Mouse (Mus musculus) MEL (cell line): ENCODE measurements around the gene 5830473C10Rik. TPM values are rescaled to one million over a fixed set of nuclear protein-coding genes. Genes with fewer than 3 reads are reported as not detected.

Source experiments
- DNase-seq: peaks from one replicate; pipeline ENCODE4 v3.0.0; 2011; ENCODE audit warnings: low read depth, low spot score
- H3K27ac ChIP-seq: 2 replicates; pipeline ENCODE4 v1.5.1; 2012; ENCODE audit warnings: low read depth, mild to moderate bottlenecking, control low read depth, low read length, moderate library complexity; ENCODE audit not compliant: control insufficient read depth
- H3K27me3 ChIP-seq, 2 experiments: fragments of 150-350 bp in 1 of 2; sonication (generic) in 1 of 2; 2 replicates each; pipeline ENCODE4 v1.6.1; 2012; ENCODE audit warnings: low read length in 2 of 2, mild to moderate bottlenecking in 2 of 2, improper control_type of control experiment in 1 of 2, moderate library complexity in 1 of 2; ENCODE audit not compliant: insufficient read depth in 2 of 2, control insufficient read depth in 1 of 2
- H3K36me3 ChIP-seq, 2 experiments: 2 replicates each; pipeline ENCODE4 v1.6.1; 2012 to 2014; ENCODE audit warnings: low read length in 2 of 2, improper control_type of control experiment in 1 of 2, inconsistent platforms in 1 of 2, mild to moderate bottlenecking in 1 of 2; ENCODE audit not compliant: insufficient read depth in 2 of 2, control insufficient read depth in 1 of 2
- H3K4me1 ChIP-seq, 2 experiments: fragments of 150-350 bp in 1 of 2; sonication (generic) in 1 of 2; 2 replicates each; pipeline ENCODE4 v1.6.1; 2012; ENCODE audit warnings: low read length in 2 of 2, improper control_type of control experiment in 1 of 2, mild to moderate bottlenecking in 1 of 2; ENCODE audit not compliant: insufficient read depth in 2 of 2, control insufficient read depth in 1 of 2
- H3K4me3 ChIP-seq, 2 experiments: fragments of 150-350 bp in 1 of 2; sonication (generic) in 1 of 2; 2 replicates each; pipeline ENCODE4 v1.5.1; 2012; ENCODE audit warnings: low read depth in 2 of 2, low read length in 2 of 2, mild to moderate bottlenecking in 2 of 2, moderate library complexity in 2 of 2, control low read depth in 1 of 2, improper control_type of control experiment in 1 of 2; ENCODE audit not compliant: control insufficient read depth in 1 of 2, insufficient read depth in 1 of 2
- H3K79me2 ChIP-seq: 2 replicates; pipeline ENCODE4 v1.6.1; 2012; ENCODE audit warnings: mild to moderate bottlenecking, low read length, moderate library complexity; ENCODE audit not compliant: control insufficient read depth, poor library complexity, insufficient read depth
- H3K9ac ChIP-seq: 2 replicates; pipeline ENCODE4 v1.6.1; 2012; ENCODE audit warnings: low read depth, mild to moderate bottlenecking, control low read depth, low read length, moderate library complexity; ENCODE audit not compliant: control insufficient read depth, poor library complexity, severe bottlenecking
- H3K9me3 ChIP-seq: fragments of 150-350 bp; sonication (generic); replicated peaks from 2 replicates; pipeline ENCODE4 v1.6.1; 2012; ENCODE audit warnings: mild to moderate bottlenecking, low read length, improper control_type of control experiment, moderate library complexity; ENCODE audit not compliant: insufficient read depth
- BHLHE40 ChIP-seq: IDR thresholded peaks from 2 replicates; pipeline ENCODE4 v1.6.1; 2012; ENCODE audit warnings: low read depth, mild to moderate bottlenecking, inconsistent platforms, low read length, improper control_type of control experiment, borderline replicate concordance
- CHD1 ChIP-seq: IDR thresholded peaks from 2 replicates; pipeline ENCODE4 v1.6.1; 2012; ENCODE audit warnings: low read depth, mild to moderate bottlenecking, inconsistent platforms, low read length, improper control_type of control experiment
- CHD2 ChIP-seq: IDR thresholded peaks from 2 replicates; pipeline ENCODE4 v1.6.1; 2011; ENCODE audit warnings: low read length, improper control_type of control experiment
- CTCF ChIP-seq, 3 experiments: IDR thresholded peaks in 2 of 3; conservative IDR thresholded peaks in 1 of 3; 2 replicates each; pipeline ENCODE4 v1.5.1; 2011 to 2012; ENCODE audit warnings: low read length in 3 of 3, low read depth in 2 of 3, mild to moderate bottlenecking in 2 of 3, improper control_type of control experiment in 1 of 3, inconsistent platforms in 1 of 3, mixed read lengths in 1 of 3, moderate library complexity in 1 of 3; ENCODE audit not compliant: control insufficient read depth in 1 of 3, insufficient read depth in 1 of 3, poor library complexity in 1 of 3, severe bottlenecking in 1 of 3
- E2F4 ChIP-seq: IDR thresholded peaks from 2 replicates; pipeline ENCODE4 v1.6.1; 2011; ENCODE audit warnings: low read depth, low read length, improper control_type of control experiment, borderline replicate concordance
- ELF1 ChIP-seq: IDR thresholded peaks from 2 replicates; pipeline ENCODE4 v1.6.1; 2014; ENCODE audit warnings: low read depth, mild to moderate bottlenecking, inconsistent platforms, low read length, improper control_type of control experiment, moderate library complexity
- EP300 ChIP-seq, 2 experiments: IDR thresholded peaks; 2 replicates each; pipeline ENCODE4 v1.6.1; 2011; ENCODE audit warnings: improper control_type of control experiment in 2 of 2, low read length in 2 of 2, low read depth in 1 of 2, mild to moderate bottlenecking in 1 of 2
- ETS1 ChIP-seq: IDR thresholded peaks from 2 replicates; pipeline ENCODE4 v1.6.1; 2012; ENCODE audit warnings: low read depth, mild to moderate bottlenecking, inconsistent platforms, low read length, improper control_type of control experiment, moderate library complexity
- HCFC1 ChIP-seq: IDR thresholded peaks from 2 replicates; pipeline ENCODE4 v1.6.1; 2012; ENCODE audit warnings: low read depth, mild to moderate bottlenecking, inconsistent platforms, low read length, improper control_type of control experiment, moderate library complexity
- JUND ChIP-seq: IDR thresholded peaks from 2 replicates; pipeline ENCODE4 v1.6.1; 2011; ENCODE audit warnings: low read depth, mild to moderate bottlenecking, improper control_type of control experiment, low read length
- KAT2A ChIP-seq: conservative IDR thresholded peaks from 2 replicates; pipeline ENCODE4 v1.6.1; 2012; ENCODE audit warnings: low read depth, low read length, improper control_type of control experiment, inconsistent platforms
- MAFK ChIP-seq: IDR thresholded peaks from 2 replicates; pipeline ENCODE4 v1.6.1; 2011; ENCODE audit warnings: low read depth, mild to moderate bottlenecking, low read length, improper control_type of control experiment, borderline replicate concordance
- MAX ChIP-seq: IDR thresholded peaks from 2 replicates; pipeline ENCODE4 v1.6.1; 2011; ENCODE audit warnings: low read length, improper control_type of control experiment
- MAZ ChIP-seq: IDR thresholded peaks from 2 replicates; pipeline ENCODE4 v1.6.1; 2012; ENCODE audit warnings: low read depth, mild to moderate bottlenecking, inconsistent platforms, low read length, improper control_type of control experiment
- MEF2A ChIP-seq: IDR thresholded peaks from 2 replicates; pipeline ENCODE4 v1.6.1; 2014; ENCODE audit warnings: low read depth, mild to moderate bottlenecking, inconsistent platforms, low read length, improper control_type of control experiment; ENCODE audit not compliant: poor library complexity, insufficient replicate concordance, severe bottlenecking; ENCODE audit errors: extremely low read depth
- MYC ChIP-seq: IDR thresholded peaks from 2 replicates; pipeline ENCODE4 v1.6.1; 2011; ENCODE audit warnings: low read depth, mild to moderate bottlenecking, low read length, improper control_type of control experiment, moderate library complexity
- NELFE ChIP-seq: IDR thresholded peaks from 2 replicates; pipeline ENCODE4 v1.6.1; 2011; ENCODE audit warnings: low read depth, low read length, improper control_type of control experiment
- POLR2A ChIP-seq, 2 experiments: IDR thresholded peaks; 2 replicates each; pipeline ENCODE4 v1.6.1; 2011 to 2012; ENCODE audit warnings: low read length in 2 of 2, mild to moderate bottlenecking in 2 of 2, control low read depth in 1 of 2, improper control_type of control experiment in 1 of 2, low read depth in 1 of 2, moderate library complexity in 1 of 2; ENCODE audit not compliant: control insufficient read depth in 1 of 2, insufficient read depth in 1 of 2, poor library complexity in 1 of 2
- POLR2AphosphoS2 ChIP-seq: IDR thresholded peaks from 2 replicates; pipeline ENCODE4 v1.6.1; 2011; ENCODE audit warnings: low read length, improper control_type of control experiment
- RAD21 ChIP-seq: IDR thresholded peaks from 2 replicates; pipeline ENCODE4 v1.6.1; 2011; ENCODE audit warnings: mild to moderate bottlenecking, low read depth, low read length, improper control_type of control experiment
- RCOR1 ChIP-seq: IDR thresholded peaks from 2 replicates; pipeline ENCODE4 v1.6.1; 2012; ENCODE audit warnings: low read depth, mild to moderate bottlenecking, inconsistent platforms, low read length, improper control_type of control experiment
- SIN3A ChIP-seq: IDR thresholded peaks from 2 replicates; pipeline ENCODE4 v1.6.1; 2012; ENCODE audit warnings: low read length, improper control_type of control experiment, inconsistent platforms
- TCF12 ChIP-seq: IDR thresholded peaks from 2 replicates; pipeline ENCODE4 v1.6.1; 2014; ENCODE audit warnings: low read depth, mild to moderate bottlenecking, inconsistent platforms, low read length, improper control_type of control experiment, moderate library complexity
- UBTF ChIP-seq: IDR thresholded peaks from 2 replicates; pipeline ENCODE4 v1.6.1; 2012; ENCODE audit warnings: low read depth, mild to moderate bottlenecking, inconsistent platforms, low read length, improper control_type of control experiment, moderate library complexity, borderline replicate concordance; ENCODE audit not compliant: insufficient read depth
- USF1 ChIP-seq: IDR thresholded peaks from 2 replicates; pipeline ENCODE4 v1.6.1; 2014; ENCODE audit warnings: low read depth, mild to moderate bottlenecking, inconsistent platforms, low read length, improper control_type of control experiment, moderate library complexity
- ZKSCAN1 ChIP-seq: IDR thresholded peaks from 2 replicates; pipeline ENCODE4 v1.6.1; 2012; ENCODE audit warnings: low read depth, mild to moderate bottlenecking, inconsistent platforms, low read length, improper control_type of control experiment, moderate library complexity
- ZMIZ1 ChIP-seq: IDR thresholded peaks from 2 replicates; pipeline ENCODE4 v1.6.1; 2012; ENCODE audit warnings: low read depth, mild to moderate bottlenecking, inconsistent platforms, low read length, improper control_type of control experiment, moderate library complexity
- ZNF384 ChIP-seq: IDR thresholded peaks from 2 replicates; pipeline ENCODE4 v1.6.1; 2012; ENCODE audit warnings: low read depth, mild to moderate bottlenecking, inconsistent platforms, low read length, improper control_type of control experiment
- polyA plus RNA-seq, 2 experiments: library from polyadenylated mRNA; stranded (reverse) in 1 of 2; unstranded in 1 of 2; fragments of >175 nt in 1 of 2; fragments of >200 nt in 1 of 2; gene quantifications; 2 replicates each; pipeline versions ENCODE4 v1.2.1 to v1.2.4; 2012; ENCODE audit warnings: low replicate concordance in 2 of 2, low read depth in 1 of 2; ENCODE audit not compliant: insufficient read length in 2 of 2, insufficient read depth in 1 of 2, missing spikeins in 1 of 2
- total RNA-seq: library from RNA; depleted of rRNA; stranded (reverse); fragments of 300-350 nt; gene quantifications from 2 replicates; pipeline ENCODE4 v1.2.3, GENCODE M21; 2012

The 5830473C10Rik gene
- total and polyA plus RNA-seq, 3 experiments: 5.9 to 9.3 TPM; not detected in 1

GRCm38 (mm10) chr5:90588104-90588503, 27.2 kb downstream of the 5830473C10Rik start:
- no peaks in the 10 kb centered on the region for H3K9me3 ChIP-seq

GRCm38 (mm10) chr5:90588708-90589595, 28.0 kb downstream of the 5830473C10Rik start:
- peaks cover 6% of the 10 kb centered on the region; the same call in 1 of the 2 replicates for H3K79me2 ChIP-seq
- no peak for TF ChIP-seq MAFK
- peak; percentile 49 to 73 (median 64) for TF ChIP-seq CTCF (IDR thresholded peaks at IDR 0.05 in 2 of 3, conservative IDR thresholded peaks at IDR 0.05 in 1 of 3; ENCODE audit: control insufficient read depth in 1 of 3, insufficient read depth in 1 of 3, low read depth in 2 of 3, low read length in 3 of 3, poor library complexity in 1 of 3, severe bottlenecking in 1 of 3)
- no peak for TF ChIP-seq EP300 (IDR thresholded peaks at IDR 0.05; ENCODE audit: low read depth in 1 of 2, low read length in 2 of 2)
- no peak for TF ChIP-seq MAZ
- no peak for TF ChIP-seq ZMIZ1
- TF ChIP-seq POLR2A (IDR thresholded peaks at IDR 0.05; ENCODE audit: control insufficient read depth in 1 of 2, insufficient read depth in 1 of 2, low read depth in 1 of 2, low read length in 2 of 2, poor library complexity in 1 of 2): no peak; a peak in 1 of 4 replicates
- TF ChIP-seq BHLHE40: no peak
- no peak; the same call in 1 of the 2 replicates for TF ChIP-seq SIN3A
- no peak for TF ChIP-seq MEF2A
- TF ChIP-seq E2F4: no peak
- no peak for TF ChIP-seq TCF12
- no peak for TF ChIP-seq NELFE
- TF ChIP-seq RCOR1: no peak
- TF ChIP-seq JUND: no peak
- TF ChIP-seq UBTF: no peak
- no peak for TF ChIP-seq ELF1
- peak; percentile 47 for TF ChIP-seq RAD21
- TF ChIP-seq ZKSCAN1: no peak
- no peak for TF ChIP-seq POLR2AphosphoS2
- no peak for TF ChIP-seq MAX
- no peak for TF ChIP-seq ZNF384
- no peak for TF ChIP-seq CHD1
- no peak for TF ChIP-seq MYC
- no peak for TF ChIP-seq KAT2A
- TF ChIP-seq CHD2: no peak
- no peak for TF ChIP-seq ETS1

More at GRCm38 (mm10) chr5:90588104-90588503, 27.2 kb downstream of the 5830473C10Rik start:
- peak overlapping the region; percentile 64 for H3K9ac ChIP-seq
- TF ChIP-seq USF1: no peak
- TF ChIP-seq SIN3A: peak; percentile 54; the same call in 1 of the 2 replicates
- 0 out of 2 replicates have a peak, but pooled peaks have one; percentile 47 for TF ChIP-seq HCFC1
- TF ChIP-seq E2F4: no peak
- TF ChIP-seq MAX: no peak
- TF ChIP-seq JUND: no peak
- TF ChIP-seq ELF1: peak; percentile 61
- 0 out of 4 replicates have a peak, but pooled peaks of 1 of the 2 experiments have one; percentile 38 for TF ChIP-seq POLR2A (IDR thresholded peaks at IDR 0.05; ENCODE audit: control insufficient read depth in 1 of 2, insufficient read depth in 1 of 2, low read depth in 1 of 2, low read length in 2 of 2, poor library complexity in 1 of 2)
- H3K4me3 ChIP-seq: peak overlapping the region; percentile 61 to 81
- peak overlapping the region; percentile 50 for H3K27ac ChIP-seq
- peaks cover 6% of the 10 kb centered on the region; the same call in 1 of the 2 replicates for H3K79me2 ChIP-seq
- H3K4me1 ChIP-seq: peaks cover 0 to 26% of the 10 kb centered on the region in 2 experiments; a peak in 2 of 4 replicates
- DNase-seq: peak; percentile 66
- H3K36me3 ChIP-seq: peaks cover 0 to 7% of the 10 kb centered on the region in 2 experiments; a peak in 2 of 4 replicates
- no peaks in the 10 kb centered on the region for H3K27me3 ChIP-seq

More at GRCm38 (mm10) chr5:90588708-90589595, 28.0 kb downstream of the 5830473C10Rik start:
- peak; percentile 88 for DNase-seq
- peak overlapping the region; percentile 77 to 81 for H3K4me3 ChIP-seq
- peaks cover 0 to 26% of the 10 kb centered on the region in 2 experiments; a peak in 2 of 4 replicates for H3K4me1 ChIP-seq
- H3K27me3 ChIP-seq: no peaks in the 10 kb centered on the region
- H3K36me3 ChIP-seq: peaks cover 0 to 9% of the 10 kb centered on the region in 2 experiments; a peak in 2 of 4 replicates
- H3K9me3 ChIP-seq: no peaks in the 10 kb centered on the region
- peak overlapping the region; percentile 53 for H3K27ac ChIP-seq
- peak overlapping the region; percentile 64 for H3K9ac ChIP-seq
